Mouse (Mus musculus) frontal cortex, postnatal 10 days (tissue): Measurements from ENCODE around the gene Sacm1l.

ENCODE experiments used
- DNase-seq, 2 experiments: peaks; one replicate each; pipeline ENCODE4 v3.0.0; 2022; ENCODE audit warnings: low spot score in 2 of 2, mixed read lengths in 1 of 2

Gene Sacm1l

DNA sequence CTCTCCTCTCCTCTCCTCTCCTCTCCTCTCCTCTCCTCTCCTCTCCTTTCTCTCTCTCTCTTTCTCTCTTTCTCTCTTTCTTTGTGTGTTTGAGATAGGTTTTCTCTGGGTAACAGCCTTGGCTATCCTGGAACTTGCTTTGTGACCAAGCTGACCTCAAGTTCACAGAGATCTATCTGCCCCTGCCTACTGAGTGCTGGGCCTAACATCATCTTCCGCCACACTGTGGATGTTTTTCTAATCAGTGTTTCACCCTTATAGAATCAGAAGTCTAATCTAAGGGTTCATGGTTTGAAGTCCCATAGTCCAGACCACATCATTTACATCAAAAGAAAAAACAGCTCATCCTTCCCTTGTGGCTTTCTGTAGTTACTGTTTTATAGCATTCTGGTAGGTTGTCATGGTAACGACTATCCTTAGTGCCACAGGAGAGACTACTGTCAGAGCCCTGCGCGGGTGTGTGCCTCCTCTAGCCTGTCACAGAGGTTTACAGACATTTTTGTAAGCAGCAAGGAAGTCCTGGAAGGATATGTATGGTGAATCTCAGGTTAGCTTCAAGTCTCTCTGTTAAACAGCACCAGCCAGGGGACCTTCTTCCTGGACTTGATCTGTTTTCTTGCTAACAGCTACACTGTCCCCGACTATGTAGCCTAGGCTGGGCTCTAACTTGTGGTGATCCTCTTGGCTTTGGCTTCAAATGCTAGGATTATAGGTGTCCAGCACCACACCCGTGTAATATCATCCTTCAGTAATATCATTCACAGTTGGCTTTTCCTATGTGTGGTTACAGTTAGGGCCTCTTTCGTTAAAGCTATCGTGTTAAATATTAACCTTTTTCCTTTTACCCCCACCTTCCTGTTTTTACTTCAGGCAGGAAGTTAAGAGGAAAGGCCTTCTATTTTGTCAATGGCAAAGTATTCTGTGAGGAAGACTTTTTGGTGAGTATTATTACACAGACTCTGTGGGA, 19.6 kb upstream of the Sacm1l start:
- no peak for DNase-seq

DNA sequence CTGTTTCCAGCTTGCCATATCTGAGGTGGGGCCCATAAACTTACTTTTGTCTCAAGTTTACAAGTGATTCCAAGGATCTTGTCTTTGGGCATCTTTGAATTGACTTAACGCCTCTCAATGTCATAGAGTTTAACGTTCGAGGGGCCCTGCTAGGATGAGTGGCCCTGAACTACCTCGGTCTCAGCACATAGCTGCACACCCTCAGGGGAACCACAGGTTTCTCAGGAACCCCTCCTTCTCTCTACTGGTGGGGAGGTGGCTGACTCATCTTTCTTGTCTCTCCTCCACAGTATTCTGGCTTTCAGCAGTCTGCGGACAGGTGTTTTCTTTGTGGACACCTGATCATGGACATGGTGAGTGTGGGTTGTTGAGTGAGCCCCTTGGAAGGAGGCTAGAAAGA, 18.6 kb upstream of the Sacm1l start:
- DNase-seq: no peak

- no peak for DNase-seq
Measured at GRCm38 (mm10) chr9:123512482-123512881, 17.1 kb upstream of the Sacm1l start.

GRCm38 (mm10) chr9:123515087-123515486, 14.5 kb upstream of the Sacm1l start:
- no peak for DNase-seq

DNA sequence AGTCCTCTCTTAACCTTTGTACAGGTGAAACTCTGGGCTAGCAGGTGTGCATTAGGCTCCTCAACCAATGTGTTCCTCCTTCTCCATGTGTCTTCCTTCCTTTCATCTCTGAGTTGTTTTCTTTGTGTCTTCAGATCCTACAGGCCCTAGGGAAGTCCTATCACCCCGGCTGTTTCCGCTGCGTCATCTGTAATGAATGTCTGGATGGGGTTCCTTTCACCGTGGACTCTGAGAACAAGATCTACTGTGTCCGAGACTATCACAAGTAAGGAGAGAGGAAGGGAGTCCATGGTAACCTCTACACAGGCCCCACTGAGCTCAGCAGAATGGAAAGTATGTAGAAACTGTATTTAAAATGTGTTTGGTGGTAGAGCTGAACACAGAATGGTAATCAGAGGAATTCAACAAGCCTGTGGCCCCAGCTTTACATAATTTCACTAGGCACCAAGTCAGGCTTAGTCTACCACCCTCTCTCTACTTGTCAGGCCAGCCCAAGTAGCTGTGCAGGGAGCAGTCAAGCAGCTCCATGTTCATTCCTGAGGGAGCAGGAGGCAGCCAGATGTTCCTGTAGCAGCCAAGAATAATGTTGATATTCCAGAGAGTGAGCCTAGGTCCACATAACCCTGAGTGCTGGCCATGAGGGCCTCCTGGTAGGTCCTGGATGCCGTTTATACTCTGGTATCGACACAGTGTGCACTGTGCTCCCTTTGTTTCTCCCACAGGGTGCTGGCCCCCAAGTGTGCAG, 12.7 kb upstream of the Sacm1l start:
- no peak for DNase-seq

GRCm38 (mm10) chr9:123518969-123519894, 10.3 kb upstream of the Sacm1l start:
- DNase-seq: no peak

DNA sequence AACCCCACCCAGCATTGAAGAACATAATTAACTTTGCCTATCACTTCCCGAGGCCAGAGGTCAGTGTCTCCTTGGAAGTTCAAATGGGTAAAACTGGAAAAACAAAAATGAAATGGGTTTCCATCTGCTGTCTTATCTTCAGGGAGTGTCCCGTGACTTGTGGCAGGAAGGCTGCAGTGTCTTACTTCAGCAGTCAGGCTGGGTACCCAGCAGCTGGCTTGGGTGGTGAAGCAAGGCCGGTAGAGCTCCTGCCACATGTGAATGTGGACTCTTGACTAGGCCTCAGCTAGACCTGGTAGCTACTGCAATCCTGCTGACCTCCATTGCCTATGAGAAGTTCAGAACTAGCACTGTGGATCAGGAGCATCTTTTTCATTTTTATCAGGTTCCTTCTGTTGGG, 8.8 kb upstream of the Sacm1l start:
- no peak for DNase-seq

DNA sequence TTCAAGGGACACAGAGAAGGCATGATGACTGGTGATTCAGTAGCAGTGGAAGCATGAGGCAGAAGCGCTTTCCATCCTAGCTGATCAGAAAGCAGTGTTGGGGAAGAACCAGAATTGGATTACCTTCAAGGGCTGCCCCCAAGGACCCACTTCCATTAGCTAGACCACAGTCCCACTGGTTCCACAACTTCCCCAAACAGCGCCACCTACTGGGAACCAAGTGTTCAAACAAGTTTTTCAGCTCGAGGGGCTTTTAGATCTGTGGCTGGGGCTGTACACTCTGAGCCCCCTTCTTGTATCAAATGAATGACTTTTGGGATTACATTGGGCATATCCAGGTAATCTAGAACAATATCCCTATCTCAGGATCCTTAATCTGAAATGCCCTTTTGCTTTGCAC, 5.9 kb upstream of the Sacm1l start:
- DNase-seq: no peak

DNA sequence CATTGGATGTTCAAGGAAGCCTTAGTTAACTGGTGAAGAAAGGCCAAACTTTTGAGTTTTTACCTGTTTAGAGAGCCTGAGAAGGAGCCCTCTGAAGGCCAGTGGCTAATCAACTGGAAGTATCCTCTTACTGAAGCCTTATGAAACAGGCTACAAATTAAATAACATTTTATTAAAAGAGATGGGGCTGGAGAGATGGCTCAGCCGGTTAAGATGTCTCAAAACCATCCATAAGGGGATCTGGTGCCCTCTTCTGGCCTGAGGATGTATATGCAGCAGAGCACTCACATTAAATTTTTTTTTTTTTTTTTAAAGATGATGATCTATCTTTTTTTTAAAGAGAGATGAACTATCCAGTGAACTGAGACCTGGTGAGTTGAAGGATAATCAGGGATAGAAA, 4.5 kb upstream of the Sacm1l start:
- peak in 1 of 2 experiments; percentile 53 for DNase-seq

DNA sequence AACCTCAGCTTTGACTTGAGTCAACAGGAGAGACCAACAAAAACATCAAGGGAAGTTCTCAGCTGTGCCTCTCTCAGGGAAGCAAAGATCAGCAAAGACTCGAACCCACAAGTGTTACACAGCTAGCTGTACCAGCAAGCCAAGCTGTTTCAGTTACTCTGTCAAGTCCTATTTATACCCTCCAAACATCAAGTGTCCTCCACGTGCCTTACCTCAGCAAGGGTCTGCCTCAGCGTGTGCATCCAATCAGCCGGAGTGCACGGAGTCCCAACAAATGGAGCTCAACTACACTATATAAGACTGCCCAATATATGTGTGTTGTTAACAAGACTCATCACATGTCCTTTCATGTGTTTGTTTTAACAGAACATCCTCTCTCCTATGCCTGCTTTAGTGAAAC, 3.1 kb upstream of the Sacm1l start:
- no peak for DNase-seq

DNA sequence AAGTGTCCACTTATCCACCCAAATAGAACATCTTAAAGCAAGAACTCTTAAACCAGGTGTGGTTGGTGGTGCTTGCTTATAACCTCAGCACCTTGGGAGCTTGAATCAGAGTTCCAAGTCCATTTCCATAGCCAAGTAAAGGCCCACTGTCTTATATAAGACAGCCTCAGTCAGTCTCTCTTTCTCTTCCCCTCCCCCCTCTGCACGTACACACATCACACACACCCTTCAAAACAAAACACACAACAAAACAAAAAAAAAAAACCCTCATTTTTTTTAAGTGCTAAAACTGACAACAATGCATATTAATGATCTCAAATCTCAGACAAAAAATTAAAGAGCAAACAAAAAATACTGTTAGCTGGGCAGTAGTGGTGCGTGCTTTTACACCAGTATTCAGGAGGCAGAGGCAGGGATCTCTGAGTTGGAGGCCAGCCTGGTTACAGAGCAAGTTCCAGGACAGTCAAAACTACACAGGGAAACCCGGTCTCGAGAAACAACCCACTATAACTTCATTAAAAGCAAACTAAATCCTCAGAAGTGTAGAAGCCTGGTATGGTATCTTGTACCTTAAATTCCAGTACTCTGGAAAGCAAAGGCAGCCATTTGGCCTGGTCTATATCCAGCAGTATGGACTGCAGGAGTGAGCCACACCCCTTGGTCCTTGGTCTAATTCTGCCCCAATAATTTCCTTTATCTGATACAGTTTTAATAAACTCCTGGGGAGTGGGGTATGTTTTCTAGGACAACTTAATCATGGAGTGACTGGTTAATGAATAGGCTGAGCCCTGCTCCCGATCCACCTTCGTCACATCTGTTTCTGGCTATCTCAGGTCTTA, 1.3 kb upstream of the Sacm1l start:
- no peak for DNase-seq

- DNase-seq: peak in 1 of 2 experiments; percentile 42
Measured at GRCm38 (mm10) chr9:123528926-123529295, 648 bp upstream of the Sacm1l start.

DNA sequence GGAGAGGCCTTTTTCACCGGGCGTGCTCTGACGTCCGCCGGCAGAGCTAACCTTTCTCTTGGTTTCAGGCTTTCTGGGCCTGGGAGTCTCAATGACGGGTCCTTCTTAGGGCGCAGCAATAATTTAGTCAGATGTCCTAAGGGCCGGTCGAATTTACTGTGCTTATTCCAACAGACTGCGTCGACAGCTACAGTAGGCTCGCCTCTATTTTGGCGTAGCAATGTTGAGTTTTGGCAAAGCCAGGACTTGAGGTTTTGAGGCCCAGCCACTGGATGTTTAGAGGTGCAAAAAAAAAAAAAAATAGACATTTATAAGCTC, 558 bp downstream of the Sacm1l start:
- no peak for DNase-seq

DNA sequence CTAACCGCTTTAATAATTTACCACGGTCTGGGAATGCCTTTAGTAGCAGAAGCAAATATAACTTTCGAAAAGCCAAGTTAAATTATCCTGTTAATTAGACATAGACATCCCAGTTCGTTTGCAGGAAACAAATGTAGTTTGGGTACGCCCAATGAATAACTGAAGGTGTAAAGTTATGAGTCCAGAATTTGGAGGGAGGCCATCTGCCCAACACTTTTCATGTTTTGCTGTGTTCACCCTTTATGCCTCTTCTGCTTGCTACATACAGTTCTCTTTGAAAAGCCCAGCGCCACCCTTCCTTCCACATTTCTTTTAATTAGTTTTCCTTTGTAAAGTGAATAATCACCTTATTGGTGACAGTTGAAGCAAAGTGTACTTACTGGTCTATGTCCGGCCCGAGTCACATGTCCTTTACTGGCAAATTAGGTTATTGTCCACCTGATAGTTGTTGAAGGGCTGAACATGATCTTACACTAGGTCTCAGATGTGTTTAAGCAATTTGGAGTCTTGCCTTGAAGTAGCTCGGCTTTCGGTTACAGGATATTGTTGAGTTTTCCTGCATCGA, 1.1 kb downstream of the Sacm1l start:
- DNase-seq: no peak

DNA sequence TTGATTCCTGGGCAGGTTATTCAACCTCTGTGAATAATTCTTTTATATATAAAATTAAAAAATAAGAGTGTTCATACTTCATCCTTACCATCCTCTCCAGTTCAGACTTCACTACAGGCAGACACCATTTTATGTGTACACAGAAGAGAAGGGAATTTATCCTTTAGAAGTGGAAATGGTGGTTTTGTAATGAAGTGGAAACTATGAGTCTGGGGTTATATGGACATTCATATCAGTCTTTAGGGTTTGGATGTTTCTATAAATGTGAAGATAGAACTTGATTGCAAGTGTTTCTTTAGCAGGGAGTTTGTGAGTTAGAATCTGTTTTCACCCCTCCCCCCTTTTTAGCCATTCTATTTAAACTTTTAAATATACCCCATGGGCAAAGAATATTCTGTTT, 1.7 kb downstream of the Sacm1l start:
- DNase-seq: no peak

DNA sequence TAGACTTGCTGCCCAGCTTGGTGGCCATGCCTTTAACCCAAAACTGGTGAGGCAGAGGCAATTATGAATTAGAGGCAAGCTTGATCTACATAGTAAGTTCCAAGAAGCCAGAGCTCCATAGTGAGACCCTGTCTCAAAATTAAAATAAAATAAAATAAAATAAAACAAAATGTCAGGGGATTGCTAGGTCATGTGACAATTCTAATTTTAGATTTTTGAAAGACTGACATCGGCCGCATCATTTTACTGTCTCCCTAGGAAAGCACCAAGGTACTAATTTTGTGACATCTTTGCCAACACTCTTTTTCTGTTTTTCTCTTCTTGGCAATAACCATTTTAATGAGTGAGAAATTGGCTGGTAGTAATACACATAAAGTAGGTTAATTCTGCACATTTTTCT, 7.1 kb downstream of the Sacm1l start:
- no peak for DNase-seq

DNA sequence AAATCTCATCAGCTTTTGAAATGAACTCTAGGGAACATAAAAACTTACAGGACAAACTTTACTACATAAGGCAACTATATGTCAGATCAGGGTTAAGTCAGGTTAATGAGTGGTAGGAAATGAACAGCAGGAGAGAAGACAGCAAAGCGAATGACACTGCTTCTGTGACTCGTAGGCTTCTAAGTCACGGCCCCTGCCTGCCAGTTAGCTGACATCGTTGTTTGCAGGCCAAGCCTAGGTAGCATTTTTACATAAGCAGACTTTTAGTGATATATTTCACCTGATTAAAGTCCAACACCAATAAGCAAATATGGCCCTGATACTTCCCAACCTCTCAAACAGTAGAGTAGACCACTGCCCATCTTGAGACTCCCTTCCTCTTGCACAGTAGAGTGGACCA, 8.6 kb downstream of the Sacm1l start:
- DNase-seq: no peak

GRCm38 (mm10) chr9:123539093-123539492, 9.5 kb downstream of the Sacm1l start:
- DNase-seq: no peak

- no peak for DNase-seq
Measured at GRCm38 (mm10) chr9:123539823-123540222, 10.3 kb downstream of the Sacm1l start.

DNA sequence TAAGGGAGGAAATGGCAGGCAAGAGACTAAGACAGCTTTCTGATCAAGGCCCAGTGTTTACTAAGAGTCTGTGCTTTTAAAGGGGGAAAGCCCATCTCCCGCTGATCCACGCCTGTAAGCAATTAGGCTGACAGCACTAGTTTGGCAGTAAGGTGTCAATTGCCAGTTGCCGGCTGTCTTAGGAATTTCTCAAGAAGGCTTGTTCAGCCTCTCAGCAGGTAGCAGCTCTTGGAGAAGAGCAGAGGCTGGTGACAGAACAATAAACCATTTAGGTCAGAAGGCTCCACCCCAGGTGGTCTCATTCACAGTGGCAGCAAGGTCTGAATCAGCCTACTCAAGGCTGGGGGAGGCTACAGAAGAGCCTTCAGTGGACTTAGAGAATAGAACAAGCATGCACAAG, 25.0 kb downstream of the Sacm1l start:
- DNase-seq: no peak
